Mouse (Mus musculus) heart, adult 8-10 months (tissue): ENCODE data around the gene Vapb. TPM values are rescaled to one million over a fixed set of nuclear protein-coding genes. Genes with fewer than 3 reads are reported as not detected.

Experiments used
- DNase-seq: peaks from one replicate; pipeline ENCODE4 v3.0.0; 2022; ENCODE audit warnings: low spot score
- total RNA-seq, 4 experiments: library from RNA; stranded (reverse); gene quantifications; 2 replicates each; pipeline ENCODE4 v1.2.4; 2022

Gene Vapb
- total RNA-seq, 4 experiments from 2014 or later = 111 to 126 (median 118) TPM

DNA sequence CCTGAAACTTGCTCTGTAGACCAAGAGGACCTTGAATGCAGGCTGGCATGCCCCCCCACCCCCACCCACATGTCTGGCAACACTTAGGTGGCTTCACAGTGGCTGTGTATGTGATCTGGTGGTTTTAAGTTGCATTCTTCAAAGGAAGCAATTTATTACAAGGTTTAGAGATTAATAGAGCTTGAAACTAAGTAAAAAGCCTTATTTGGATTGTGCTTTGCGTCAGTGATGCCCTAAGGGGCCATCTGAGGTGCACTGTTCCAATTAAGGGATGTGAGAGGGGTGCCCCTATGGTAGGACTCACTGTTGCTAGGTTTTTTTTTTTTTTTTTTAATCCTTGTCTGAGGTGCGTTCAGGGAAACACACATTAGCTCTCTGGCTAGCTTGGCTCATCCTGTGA, 2.9 kb upstream of the Vapb start:
- DNase-seq = no peak

DNA sequence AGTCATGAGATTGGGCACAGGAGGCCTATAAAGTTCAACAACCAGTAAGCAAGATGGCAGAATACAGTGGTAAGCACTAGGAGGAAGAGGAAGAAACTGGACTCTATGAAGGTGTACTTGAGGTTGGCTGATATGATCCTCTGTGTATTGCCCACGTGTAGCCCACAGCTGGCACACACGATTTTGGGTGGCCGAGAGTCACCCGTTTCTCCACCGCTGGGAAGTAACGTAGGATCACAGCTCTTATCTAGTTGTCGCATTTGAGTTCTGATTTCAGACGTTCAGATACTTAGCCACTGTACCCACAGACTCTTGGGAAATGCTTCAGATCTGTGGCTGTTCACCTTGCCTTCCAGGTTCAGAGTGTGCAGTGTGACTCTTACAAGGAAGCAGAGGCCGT, 921 bp downstream of the Vapb start:
- DNase-seq = no peak

DNA sequence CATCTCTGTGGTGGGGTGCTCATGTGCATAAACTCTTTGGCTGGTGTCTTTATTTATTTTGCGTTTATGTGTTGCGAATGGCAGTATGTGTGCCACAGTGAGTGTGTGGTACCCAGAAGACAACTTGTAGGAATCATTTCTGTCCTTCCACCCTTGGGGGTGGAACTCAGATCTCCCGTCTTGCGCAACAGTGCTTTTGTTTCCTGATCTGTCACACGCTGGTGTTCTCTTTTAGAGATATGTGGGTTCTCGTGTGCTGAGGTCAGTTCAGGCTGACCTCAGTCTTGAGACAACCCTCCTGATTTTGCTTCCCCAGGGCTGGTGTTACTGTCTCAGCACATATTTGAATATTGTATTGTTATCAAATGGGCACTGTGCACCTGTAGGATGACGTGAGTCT, 1.8 kb downstream of the Vapb start:
- no peak for DNase-seq

DNA sequence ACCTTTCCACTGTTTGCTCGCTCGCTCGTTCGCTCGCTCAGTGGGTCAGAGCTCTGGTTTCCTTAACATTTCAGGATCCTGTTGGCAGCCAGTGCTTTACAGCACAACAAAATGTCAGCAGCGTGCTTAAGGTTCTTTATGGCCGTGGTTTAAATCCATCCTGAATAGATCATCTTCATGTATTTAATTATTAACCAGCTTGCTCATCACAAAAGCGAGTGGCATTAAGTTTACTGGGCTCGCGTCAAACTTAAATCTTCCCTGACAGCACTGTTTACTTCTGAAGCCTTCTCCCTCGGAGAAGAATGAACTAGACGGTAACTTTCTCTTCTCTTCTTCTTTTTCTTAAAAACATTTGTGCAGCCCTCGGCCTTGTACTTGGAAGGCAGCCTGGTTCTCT, 4.8 kb downstream of the Vapb start:
- no peak for DNase-seq

DNA sequence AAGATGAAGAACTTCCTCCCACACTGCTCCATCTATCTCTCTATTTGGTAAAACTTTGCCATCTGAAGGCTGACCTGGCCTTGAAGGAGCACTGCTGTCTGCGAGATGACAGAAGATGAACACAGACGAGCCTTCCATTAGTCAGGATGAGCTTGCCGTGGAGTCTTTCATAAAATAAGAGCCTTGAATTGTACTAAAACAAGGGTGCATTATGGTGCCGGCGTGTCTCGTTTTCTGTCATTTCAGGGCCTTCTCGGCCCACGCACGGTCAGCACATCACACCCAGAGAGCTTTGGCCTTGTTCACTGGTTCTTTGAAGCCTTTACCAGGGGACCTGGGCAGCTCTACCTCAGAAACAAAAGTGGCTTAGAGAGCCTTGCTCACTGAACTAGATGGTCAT, 5.4 kb downstream of the Vapb start:
- no peak for DNase-seq

DNA sequence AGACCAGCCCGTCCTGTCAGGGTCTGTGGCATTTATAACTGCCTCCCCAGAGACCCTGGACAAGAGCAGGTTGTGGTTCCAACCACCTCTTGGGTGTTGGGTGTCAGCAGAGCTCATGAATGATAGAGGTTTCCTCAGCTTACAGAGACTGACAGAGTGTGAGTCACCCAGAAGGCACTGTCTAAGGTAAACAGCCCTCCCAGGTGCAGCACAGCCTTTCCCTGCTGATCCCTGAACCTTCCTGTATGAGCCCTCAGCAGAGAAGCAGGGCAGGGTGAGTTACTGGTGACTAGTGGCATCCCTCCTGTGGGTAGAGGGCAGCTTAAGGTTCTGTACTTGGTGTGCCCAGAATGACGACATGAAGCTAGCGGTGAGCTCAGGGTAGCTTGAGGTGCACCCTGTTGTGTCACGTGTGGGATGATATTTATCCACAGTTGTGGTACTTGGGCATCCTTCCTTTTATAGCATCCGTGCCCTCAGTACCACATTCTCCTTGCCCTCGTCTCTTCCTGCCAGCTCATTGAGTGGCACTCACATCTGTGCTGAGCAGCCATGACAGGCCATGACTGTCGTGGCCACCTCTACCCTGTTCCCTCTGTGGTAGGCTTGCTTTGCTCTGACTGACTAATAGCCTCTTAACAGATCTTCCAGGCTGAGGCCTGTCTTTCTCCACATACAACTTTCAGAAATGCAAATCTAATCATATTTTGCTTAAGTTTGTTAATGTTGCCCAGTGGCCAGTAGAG, 6.9 kb downstream of the Vapb start:
- no peak for DNase-seq

DNA sequence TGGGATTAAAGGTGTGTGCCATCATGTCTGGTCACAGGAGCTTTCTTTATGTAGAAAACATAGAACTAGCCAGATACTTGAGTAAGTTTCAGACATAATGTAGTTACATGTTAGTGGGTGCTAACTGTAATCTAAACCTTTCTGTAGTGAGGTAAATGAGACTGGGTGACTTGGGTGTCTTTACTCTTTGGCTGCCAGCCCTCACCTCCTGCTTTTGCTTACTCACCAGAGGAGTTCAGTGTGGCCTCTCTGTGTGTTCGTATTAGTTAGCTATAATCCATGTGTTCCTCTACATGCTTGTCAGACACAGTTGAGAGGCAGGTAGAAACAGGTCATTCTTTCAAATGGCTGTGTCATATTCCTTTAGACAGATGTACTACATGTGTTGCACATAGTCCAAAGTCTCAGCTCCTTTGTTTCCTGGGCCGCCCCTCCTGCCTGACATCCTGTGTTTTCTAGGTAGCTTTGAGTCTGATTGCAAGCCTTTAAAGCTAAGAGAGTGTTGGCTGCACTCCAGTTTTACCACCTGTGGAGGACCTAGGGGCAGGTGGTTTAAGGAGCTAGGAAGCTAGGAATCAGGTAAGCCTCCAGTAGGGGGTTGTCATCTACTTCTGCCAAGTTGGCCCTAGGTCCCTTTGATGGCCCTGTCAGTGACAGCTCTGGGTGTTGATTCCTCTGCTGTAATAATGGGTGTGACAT, 11.8 kb downstream of the Vapb start:
- no peak for DNase-seq

DNA sequence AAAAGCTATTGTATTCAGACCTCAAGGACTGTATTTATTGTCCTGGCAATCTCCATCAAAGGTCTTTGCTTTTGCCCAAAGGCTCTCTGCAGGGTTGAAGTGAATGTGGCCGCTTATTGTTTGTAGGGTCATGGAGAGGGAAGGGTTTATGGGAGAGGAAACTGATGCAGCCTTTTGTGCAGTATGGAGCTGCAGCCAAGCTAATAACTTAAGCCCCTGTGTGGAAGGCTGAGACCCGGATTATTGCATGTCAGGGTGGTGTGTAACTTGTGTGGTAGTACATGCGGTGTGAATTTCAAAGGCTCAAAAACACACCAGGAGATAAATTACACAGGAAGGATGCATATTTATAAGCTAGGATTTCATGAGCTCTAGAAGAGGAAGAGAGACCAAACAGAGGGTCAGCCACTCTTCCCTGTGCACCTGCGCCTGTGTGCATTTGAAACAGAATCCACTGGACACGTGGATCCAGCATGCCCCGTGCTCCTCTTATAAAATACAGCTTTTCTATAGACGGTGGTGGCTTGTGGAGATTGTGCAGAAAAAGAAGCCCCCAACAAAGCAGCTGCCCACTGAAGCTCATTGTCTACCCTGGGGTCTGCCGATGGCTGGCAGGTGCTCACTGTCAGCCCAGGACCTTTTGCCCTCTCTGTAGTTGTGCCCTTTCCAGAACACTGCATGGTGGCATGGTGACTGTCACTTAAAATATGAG, 18.3 kb downstream of the Vapb start:
- DNase-seq = no peak

DNA sequence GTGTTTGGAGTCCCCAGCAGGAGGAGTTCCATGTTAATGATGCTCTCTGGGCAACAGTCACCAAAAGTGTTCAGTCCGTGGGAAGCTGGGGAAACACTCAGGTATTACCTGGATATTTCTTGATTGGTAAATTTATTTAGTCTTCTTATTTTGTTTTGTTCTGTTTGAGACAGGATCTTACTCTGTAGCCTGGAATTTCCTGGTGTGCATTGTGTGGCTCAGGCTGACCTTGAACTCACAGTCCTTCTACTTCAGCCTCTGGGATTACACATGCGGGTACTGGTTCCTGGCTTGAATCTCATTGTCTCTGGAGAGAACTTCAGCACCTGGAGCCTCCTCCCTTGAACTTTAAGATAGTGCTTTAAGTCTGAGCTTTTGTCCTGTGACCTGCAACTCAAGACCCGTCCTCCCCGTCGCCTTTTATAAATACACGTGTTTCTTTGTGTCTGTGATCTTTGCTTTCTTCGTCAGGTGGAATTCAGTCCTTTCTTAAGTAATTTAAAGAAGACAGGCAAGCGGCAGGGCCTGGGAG, 20.4 kb downstream of the Vapb start:
- no peak for DNase-seq

DNA sequence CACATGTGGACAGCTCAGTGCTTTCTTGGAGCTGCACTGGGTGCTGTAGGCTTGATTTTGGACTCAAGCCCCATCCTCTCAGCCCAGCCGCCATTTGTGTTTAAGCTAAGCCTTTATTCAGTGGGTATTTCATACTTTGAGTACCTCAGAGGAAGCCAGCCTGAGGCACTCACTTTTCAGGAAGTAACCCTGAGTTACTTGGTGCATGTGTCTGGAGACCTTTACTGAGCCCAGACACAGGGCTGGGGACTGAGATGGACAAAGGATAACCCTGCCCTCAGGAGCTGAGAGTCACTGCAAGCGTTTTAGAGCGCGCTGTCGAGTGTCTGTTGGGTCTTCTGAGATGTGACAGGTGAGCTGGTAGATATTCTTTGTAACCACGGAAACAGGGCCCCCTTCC, 23.3 kb downstream of the Vapb start:
- DNase-seq = no peak

DNA sequence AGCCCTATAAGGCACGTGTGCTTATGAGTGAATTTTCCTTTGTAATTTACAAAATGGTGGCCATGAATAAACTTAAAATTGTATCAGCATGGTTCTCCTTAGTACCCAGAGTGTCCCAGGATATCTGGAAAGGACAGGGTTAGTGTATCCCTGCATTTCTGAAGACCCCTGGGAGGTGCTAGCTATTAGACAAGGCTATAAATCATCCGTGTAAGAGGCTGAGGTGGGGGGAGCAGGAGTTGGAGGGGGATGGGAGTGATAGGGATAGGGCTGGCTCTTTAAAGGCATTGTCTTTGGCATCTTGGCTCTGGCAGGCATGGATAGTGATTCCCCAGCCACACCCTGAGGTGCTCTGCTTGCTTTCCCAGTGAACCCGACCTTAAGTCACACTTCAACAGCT, 27.3 kb downstream of the Vapb start:
- no peak for DNase-seq

DNA sequence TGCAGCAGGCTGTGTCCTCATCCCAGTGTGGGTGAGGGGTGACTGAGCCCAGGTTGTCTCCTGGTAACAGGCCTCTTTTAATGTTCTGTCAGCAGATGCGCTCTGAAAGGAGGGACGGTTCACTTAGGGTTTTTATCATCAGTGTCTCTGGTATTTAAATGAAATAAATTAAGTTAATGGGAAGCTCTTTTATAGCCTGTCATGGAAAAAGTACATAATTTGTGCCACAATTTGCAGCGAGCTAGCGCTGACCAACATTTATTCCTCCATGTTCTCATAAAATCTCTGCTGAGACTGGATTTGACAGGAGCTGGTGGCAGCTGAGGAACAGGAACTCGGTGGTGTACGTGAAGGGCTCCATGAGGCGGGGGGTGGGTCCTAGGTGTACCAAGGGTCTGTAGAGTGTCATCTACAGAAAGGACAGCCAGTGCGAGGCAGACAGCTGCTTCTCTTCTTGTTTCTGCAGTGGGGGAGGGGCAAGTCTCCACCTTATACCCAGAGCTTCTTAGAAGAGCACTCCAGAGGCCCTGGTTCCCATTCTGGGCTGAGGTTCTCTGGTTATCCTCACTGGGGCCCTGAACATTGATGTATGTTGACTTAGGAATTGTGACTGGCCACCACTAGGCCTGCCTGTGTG, 30.8 kb downstream of the Vapb start:
- DNase-seq = no peak

DNA sequence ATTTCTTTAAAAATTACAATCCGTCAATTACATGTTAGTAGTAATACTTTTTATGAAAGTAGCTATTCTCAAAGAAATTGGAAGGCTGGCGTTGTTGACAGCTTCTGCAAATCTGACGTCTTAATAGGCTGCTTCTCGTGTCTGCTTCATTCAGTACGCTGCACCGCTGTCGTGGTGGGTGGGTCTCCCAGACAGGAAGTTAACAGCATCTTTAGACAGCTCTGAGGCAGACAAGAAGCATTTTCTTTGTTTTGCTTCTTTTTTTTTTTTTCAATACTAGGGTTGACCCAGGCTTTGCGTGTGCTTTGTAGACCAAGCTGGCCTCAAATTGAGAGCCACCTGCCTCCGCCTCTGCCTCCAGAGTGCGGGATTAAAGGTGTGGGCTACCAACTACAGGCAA, 31.9 kb downstream of the Vapb start:
- DNase-seq = no peak

DNA sequence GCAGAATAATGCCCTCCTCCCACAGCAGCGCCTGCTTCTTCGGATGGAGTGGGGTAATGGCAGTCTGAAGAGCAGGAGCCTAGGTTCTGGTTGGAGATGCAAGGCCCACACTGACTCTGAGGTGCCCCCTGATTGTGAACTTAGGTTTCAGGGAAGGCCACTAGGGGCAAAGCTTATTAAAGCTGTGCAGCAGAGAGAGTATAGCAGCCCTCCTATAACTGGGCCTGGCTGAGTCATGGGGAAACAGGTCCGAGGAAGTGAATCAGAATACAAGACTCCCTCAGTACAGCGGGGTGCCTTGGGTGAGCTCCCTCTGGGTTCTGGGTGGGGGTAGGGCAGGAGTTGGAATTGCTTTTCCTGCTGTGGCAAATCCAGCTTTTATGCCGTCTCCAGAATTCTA, 33.3 kb downstream of the Vapb start:
- DNase-seq = no peak

DNA sequence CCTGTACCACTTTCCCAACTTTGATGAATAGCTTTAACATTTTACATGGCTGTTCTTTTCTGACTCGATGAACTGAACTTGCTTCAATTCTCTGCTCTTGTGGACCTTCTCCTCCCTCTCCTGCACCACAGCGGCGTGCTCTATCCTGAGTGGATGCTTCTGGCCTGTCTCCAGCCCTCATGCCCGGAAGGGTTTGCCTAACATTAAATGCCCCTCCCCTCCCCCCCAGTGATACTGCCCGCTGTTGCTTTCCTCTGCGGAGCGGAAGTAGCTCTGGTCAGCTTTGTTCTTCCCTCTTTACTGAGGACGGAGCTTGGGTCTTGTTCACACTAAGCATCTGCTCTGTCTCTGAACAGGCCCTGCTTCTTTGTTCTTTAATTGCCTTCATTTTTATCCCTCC, 34.4 kb downstream of the Vapb start:
- DNase-seq = no peak

DNA sequence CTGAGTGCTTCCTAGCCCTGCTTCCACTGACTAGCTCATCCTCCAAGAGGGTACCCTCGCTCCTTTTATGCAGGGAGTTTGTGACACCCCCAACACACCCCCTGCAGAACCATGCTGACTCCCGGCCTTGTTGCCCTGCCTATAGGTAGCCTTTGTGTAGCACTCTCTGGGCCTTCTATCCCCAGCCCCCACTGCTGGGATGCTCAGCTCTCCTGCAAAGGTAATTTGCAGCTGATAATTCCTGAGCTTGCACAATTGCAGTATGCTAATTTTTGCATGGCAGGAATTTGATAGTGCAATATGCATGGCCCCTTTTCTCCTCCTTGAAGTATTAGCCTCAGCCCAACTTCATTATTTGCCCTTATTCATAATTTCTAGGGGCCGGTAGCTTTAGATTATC, 38.2 kb downstream of the Vapb start:
- no peak for DNase-seq

DNA sequence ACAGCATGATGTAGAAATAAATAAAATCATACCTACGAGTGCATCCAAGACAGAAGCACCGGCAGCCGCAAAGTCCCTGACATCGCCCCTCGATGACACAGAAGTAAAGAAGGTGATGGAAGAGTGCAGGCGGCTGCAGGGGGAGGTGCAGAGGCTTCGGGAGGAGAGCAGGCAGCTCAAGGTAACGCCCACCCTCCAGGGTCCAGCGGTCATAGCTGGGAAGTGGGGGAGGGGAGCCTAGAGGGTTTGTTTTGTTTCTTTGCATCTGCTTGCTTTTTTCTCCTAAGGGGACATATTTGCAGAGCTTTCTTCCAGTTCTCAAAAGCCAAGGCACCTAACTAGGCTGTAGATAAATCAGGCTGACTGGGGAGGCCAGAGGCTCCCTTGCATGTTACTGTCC, 38.8 kb downstream of the Vapb start:
- DNase-seq = no peak

DNA sequence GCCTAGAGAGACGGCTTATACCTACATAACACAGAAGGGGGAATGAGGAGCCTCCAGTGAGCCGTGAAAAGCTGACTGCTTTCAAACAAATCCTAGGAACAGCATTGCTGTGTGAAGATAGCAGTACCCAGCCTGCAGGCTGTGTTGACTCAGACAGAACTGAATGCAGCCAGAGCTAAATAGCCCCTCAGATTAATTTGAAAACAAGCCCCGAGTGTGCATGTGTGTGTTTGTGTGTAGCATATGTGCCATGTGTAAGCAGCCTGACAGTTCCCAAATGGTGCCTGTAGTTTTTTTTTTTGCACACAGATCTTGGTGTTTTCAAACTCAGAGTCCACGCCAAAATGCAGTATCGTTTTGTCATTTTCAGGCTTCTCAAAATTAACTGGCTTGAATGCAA, 43.6 kb downstream of the Vapb start:
- DNase-seq = no peak

DNA sequence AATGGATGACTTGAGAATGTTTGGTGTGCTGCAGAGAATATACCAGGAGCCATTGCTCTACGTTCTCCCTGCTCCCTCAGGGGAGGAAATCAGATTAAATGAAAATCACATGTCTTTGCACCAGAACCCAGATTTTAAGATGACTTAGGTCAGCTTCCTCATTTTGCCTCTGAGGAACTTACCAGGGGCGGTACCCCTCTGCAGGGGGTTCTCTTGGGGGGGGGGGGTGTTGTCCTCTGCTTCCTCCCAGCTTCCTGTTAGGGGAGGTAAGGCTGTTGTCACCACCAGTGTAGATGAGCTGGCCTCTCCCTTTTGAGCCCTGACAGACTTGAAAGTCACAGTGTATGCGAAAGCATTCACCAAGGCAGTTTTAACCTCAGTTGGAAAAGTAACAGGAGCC, 47.1 kb downstream of the Vapb start:
- no peak for DNase-seq

DNA sequence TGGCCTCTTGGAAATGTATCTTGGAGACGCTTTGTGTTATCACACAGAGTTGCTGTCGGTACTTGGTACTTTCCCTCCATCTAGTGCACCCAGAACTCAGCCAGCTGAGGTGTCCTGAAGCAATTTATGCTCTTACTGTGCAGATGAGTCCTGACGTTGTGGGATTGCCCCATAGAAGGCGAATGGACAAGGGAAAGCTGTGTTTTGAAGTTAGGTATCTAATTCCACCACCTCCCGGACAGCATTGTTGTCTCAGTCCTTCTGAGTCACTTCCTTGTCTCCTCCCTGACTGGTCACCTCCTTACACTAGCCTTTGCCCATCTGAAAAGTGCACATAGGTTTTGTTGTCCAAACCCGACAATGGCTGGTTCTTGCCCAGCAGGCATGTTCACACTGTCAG, 47.6 kb downstream of the Vapb start:
- no peak for DNase-seq

DNA sequence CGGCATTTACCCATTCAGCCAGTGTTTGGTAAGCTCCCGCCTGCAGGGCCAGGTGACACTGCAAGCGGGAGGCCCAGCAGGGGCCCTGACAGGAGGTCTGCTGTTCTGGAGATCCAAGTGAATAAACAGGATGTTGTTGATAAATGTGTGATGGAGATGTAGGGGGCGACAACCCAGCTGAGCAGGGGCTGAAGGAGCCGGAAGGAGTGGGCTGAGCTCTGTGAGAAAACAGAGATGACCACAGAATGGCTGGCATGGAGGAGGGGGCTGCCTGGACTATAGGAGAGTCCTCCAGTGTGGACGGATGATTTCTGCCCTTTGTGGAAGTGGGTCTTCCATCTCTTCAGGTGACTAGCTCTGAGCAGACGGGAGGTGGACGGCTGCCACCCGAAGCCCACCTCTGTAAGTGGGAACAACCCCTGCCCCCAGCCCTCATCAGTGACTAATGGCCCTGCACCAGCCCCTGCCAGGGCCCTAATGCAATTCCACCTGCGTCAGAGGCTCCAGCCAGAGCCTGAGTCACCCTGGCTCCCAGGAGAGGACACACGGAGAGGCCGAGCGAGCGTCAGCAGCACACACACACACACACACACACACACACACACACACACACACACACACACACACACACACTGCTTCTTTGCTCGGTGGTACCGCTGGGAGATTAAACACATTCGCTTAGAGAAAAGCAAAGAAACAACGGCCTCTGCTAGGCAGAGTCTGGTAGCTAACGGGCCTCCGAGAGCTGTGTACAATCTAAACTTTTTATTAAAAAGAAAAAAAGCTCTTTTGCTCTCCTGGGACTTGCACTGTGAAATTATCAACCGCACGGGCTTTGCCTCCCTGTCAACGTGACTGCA, 52.9 kb downstream of the Vapb start:
- peak; percentile 47 for DNase-seq
